Mouse (Mus musculus) MEL (cell line): Measurements from ENCODE around the gene Pde1a. TPM values are rescaled to one million over a fixed set of nuclear protein-coding genes. Genes with fewer than 3 reads are reported as not detected.

ENCODE experiments used
- DNase-seq: peaks from one replicate; pipeline ENCODE4 v3.0.0; 2011; ENCODE audit warnings: low read depth, low spot score
- H3K27ac ChIP-seq: 2 replicates; pipeline ENCODE4 v1.5.1; 2012; ENCODE audit warnings: low read depth, mild to moderate bottlenecking, control low read depth, low read length, moderate library complexity; ENCODE audit not compliant: control insufficient read depth
- H3K27me3 ChIP-seq, 2 experiments: fragments of 150-350 bp in 1 of 2; sonication (generic) in 1 of 2; 2 replicates each; pipeline ENCODE4 v1.6.1; 2012; ENCODE audit warnings: low read length in 2 of 2, mild to moderate bottlenecking in 2 of 2, improper control_type of control experiment in 1 of 2, moderate library complexity in 1 of 2; ENCODE audit not compliant: insufficient read depth in 2 of 2, control insufficient read depth in 1 of 2
- H3K36me3 ChIP-seq, 2 experiments: 2 replicates each; pipeline ENCODE4 v1.6.1; 2012 to 2014; ENCODE audit warnings: low read length in 2 of 2, improper control_type of control experiment in 1 of 2, inconsistent platforms in 1 of 2, mild to moderate bottlenecking in 1 of 2; ENCODE audit not compliant: insufficient read depth in 2 of 2, control insufficient read depth in 1 of 2
- H3K4me1 ChIP-seq, 2 experiments: fragments of 150-350 bp in 1 of 2; sonication (generic) in 1 of 2; 2 replicates each; pipeline ENCODE4 v1.6.1; 2012; ENCODE audit warnings: low read length in 2 of 2, improper control_type of control experiment in 1 of 2, mild to moderate bottlenecking in 1 of 2; ENCODE audit not compliant: insufficient read depth in 2 of 2, control insufficient read depth in 1 of 2
- H3K4me3 ChIP-seq, 2 experiments: fragments of 150-350 bp in 1 of 2; sonication (generic) in 1 of 2; 2 replicates each; pipeline ENCODE4 v1.5.1; 2012; ENCODE audit warnings: low read depth in 2 of 2, low read length in 2 of 2, mild to moderate bottlenecking in 2 of 2, moderate library complexity in 2 of 2, control low read depth in 1 of 2, improper control_type of control experiment in 1 of 2; ENCODE audit not compliant: control insufficient read depth in 1 of 2, insufficient read depth in 1 of 2
- H3K79me2 ChIP-seq: 2 replicates; pipeline ENCODE4 v1.6.1; 2012; ENCODE audit warnings: mild to moderate bottlenecking, low read length, moderate library complexity; ENCODE audit not compliant: control insufficient read depth, poor library complexity, insufficient read depth
- H3K9ac ChIP-seq: 2 replicates; pipeline ENCODE4 v1.6.1; 2012; ENCODE audit warnings: low read depth, mild to moderate bottlenecking, control low read depth, low read length, moderate library complexity; ENCODE audit not compliant: control insufficient read depth, poor library complexity, severe bottlenecking
- H3K9me3 ChIP-seq: fragments of 150-350 bp; sonication (generic); replicated peaks from 2 replicates; pipeline ENCODE4 v1.6.1; 2012; ENCODE audit warnings: mild to moderate bottlenecking, low read length, improper control_type of control experiment, moderate library complexity; ENCODE audit not compliant: insufficient read depth
- BHLHE40 ChIP-seq: IDR thresholded peaks from 2 replicates; pipeline ENCODE4 v1.6.1; 2012; ENCODE audit warnings: low read depth, mild to moderate bottlenecking, inconsistent platforms, low read length, improper control_type of control experiment, borderline replicate concordance
- E2F4 ChIP-seq: IDR thresholded peaks from 2 replicates; pipeline ENCODE4 v1.6.1; 2011; ENCODE audit warnings: low read depth, low read length, improper control_type of control experiment, borderline replicate concordance
- GATA1 ChIP-seq: IDR thresholded peaks from 2 replicates; pipeline ENCODE4 v1.6.1; 2011; ENCODE audit warnings: low read depth, low read length, improper control_type of control experiment
- JUND ChIP-seq: IDR thresholded peaks from 2 replicates; pipeline ENCODE4 v1.6.1; 2011; ENCODE audit warnings: low read depth, mild to moderate bottlenecking, improper control_type of control experiment, low read length
- MAZ ChIP-seq: IDR thresholded peaks from 2 replicates; pipeline ENCODE4 v1.6.1; 2012; ENCODE audit warnings: low read depth, mild to moderate bottlenecking, inconsistent platforms, low read length, improper control_type of control experiment
- NELFE ChIP-seq: IDR thresholded peaks from 2 replicates; pipeline ENCODE4 v1.6.1; 2011; ENCODE audit warnings: low read depth, low read length, improper control_type of control experiment
- NRF1 ChIP-seq: IDR thresholded peaks from 2 replicates; pipeline ENCODE4 v1.6.1; 2014; ENCODE audit warnings: low read depth, mild to moderate bottlenecking, inconsistent platforms, low read length, improper control_type of control experiment, moderate library complexity; ENCODE audit not compliant: poor library complexity, insufficient read depth, severe bottlenecking
- RCOR1 ChIP-seq: IDR thresholded peaks from 2 replicates; pipeline ENCODE4 v1.6.1; 2012; ENCODE audit warnings: low read depth, mild to moderate bottlenecking, inconsistent platforms, low read length, improper control_type of control experiment
- SMC3 ChIP-seq: IDR thresholded peaks from 2 replicates; pipeline ENCODE4 v1.6.1; 2011; ENCODE audit warnings: low read depth, low read length, improper control_type of control experiment
- TBP ChIP-seq: IDR thresholded peaks from 2 replicates; pipeline ENCODE4 v1.8.0; 2011; ENCODE audit warnings: low read depth, low read length, improper control_type of control experiment
- USF2 ChIP-seq, 2 experiments: IDR thresholded peaks; 2 replicates each; pipeline ENCODE4 v1.6.1; 2011 to 2012; ENCODE audit warnings: improper control_type of control experiment in 2 of 2, low read length in 2 of 2, borderline replicate concordance in 1 of 2, inconsistent platforms in 1 of 2, low read depth in 1 of 2, mild to moderate bottlenecking in 1 of 2; ENCODE audit not compliant: insufficient read depth in 1 of 2
- ZC3H11A ChIP-seq: IDR thresholded peaks from 2 replicates; pipeline ENCODE4 v1.6.1; 2012; ENCODE audit warnings: low read depth, mild to moderate bottlenecking, inconsistent platforms, low read length, improper control_type of control experiment
- ZKSCAN1 ChIP-seq: IDR thresholded peaks from 2 replicates; pipeline ENCODE4 v1.6.1; 2012; ENCODE audit warnings: low read depth, mild to moderate bottlenecking, inconsistent platforms, low read length, improper control_type of control experiment, moderate library complexity
- ZMIZ1 ChIP-seq: IDR thresholded peaks from 2 replicates; pipeline ENCODE4 v1.6.1; 2012; ENCODE audit warnings: low read depth, mild to moderate bottlenecking, inconsistent platforms, low read length, improper control_type of control experiment, moderate library complexity
- polyA plus RNA-seq, 2 experiments: library from polyadenylated mRNA; stranded (reverse) in 1 of 2; unstranded in 1 of 2; fragments of >175 nt in 1 of 2; fragments of >200 nt in 1 of 2; gene quantifications; 2 replicates each; pipeline versions ENCODE4 v1.2.1 to v1.2.4; 2012; ENCODE audit warnings: low replicate concordance in 2 of 2, low read depth in 1 of 2; ENCODE audit not compliant: insufficient read length in 2 of 2, insufficient read depth in 1 of 2, missing spikeins in 1 of 2
- total RNA-seq: library from RNA; depleted of rRNA; stranded (reverse); fragments of 300-350 nt; gene quantifications from 2 replicates; pipeline ENCODE4 v1.2.3, GENCODE M21; 2012

Gene Pde1a
- total and polyA plus RNA-seq, 3 experiments, result not detected

GRCm38 (mm10) chr2:80178154-80178553 lies 48.9 kb upstream of the Pde1a start (continued):
- TF ChIP-seq USF2 (IDR thresholded peaks at IDR 0.05; ENCODE audit: borderline replicate concordance in 1 of 2, insufficient read depth in 1 of 2, low read depth in 1 of 2, low read length in 2 of 2), result no peak
- TF ChIP-seq MAZ, result no peak

DNA sequence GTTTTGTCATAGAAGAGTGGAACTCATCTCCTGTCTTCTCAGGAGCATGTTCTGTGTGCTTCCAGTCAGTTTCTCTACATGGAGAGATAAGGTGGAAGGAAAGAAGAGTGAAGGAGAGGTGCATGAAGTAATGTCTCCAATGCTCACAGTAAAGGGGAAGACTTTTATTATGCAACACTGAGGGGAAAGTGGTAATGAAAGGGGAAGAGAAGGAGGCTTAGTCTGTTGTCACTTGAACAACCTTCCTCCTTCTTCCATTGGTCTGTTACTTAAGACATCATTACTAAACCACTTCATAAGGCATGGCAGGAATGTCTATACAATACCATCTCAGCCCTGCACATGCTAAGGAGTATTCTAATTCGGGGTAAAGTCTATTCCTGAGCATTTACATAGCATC lies 38.8 kb upstream of the Pde1a start:
- Histone ChIP-seq H3K4me1 (no peaks in the 10 kb centered on the region), H3K9me3 (no peaks in the 10 kb centered on the region), H3K79me2 (no peaks in the 10 kb centered on the region), H3K9ac (no peak overlapping the region), H3K4me3 (no peak overlapping the region), H3K27ac (no peak overlapping the region), H3K27me3 (no peaks in the 10 kb centered on the region), H3K36me3 (no peaks in the 10 kb centered on the region)
- TF ChIP-seq USF2 (IDR thresholded peaks at IDR 0.05; ENCODE audit: borderline replicate concordance in 1 of 2, insufficient read depth in 1 of 2, low read depth in 1 of 2, low read length in 2 of 2), result no peak
- TF ChIP-seq TBP, result no peak
- TF ChIP-seq E2F4, result no peak
- TF ChIP-seq NELFE, result no peak
- TF ChIP-seq JUND, result no peak
- no peak for TF ChIP-seq GATA1
- no peak for TF ChIP-seq NRF1
- no peak for TF ChIP-seq RCOR1
- TF ChIP-seq ZMIZ1, result no peak
- TF ChIP-seq ZKSCAN1, result no peak
- TF ChIP-seq BHLHE40, result no peak
- TF ChIP-seq ZC3H11A, result no peak
- DNase-seq, result no peak

DNA sequence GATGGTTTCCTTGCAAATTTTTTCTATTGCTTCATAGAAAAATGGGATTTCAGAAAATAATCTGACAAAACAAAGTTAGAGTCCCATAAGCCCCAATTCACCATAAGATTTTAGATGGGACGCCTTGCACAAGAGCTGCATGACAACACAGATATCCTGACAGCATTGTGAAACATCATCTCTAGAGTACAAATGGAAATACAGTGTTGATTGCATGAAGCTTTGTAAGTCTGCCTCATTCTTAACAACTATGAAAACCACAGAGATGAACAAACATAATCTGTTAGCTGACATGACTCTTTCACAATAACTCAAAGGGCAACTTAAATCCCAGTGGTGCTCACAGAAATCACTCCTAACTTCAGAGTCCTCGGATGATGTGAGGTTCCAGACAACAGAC lies 29.5 kb upstream of the Pde1a start:
- Histone ChIP-seq H3K36me3 (no peaks in the 10 kb centered on the region), H3K9me3 (no peaks in the 10 kb centered on the region), H3K4me3 (no peak overlapping the region), H3K27me3 (no peaks in the 10 kb centered on the region), H3K27ac (no peak overlapping the region), H3K4me1 (no peaks in the 10 kb centered on the region), H3K79me2 (no peaks in the 10 kb centered on the region), H3K9ac (no peak overlapping the region)
- DNase-seq, result no peak
- TF ChIP-seq SMC3, result no peak
